Mouse (Mus musculus) Muller cell, postnatal 12 days (primary cell): ENCODE measurements at regions not wholly inside any gene's neighbourhood (a gene's known extent, or its start where the extent isn't known, plus 50 kb on each side); places are given as distances from the start of the nearest gene placed in this dataset.

Experiments used
- DNase-seq: peaks from one replicate; pipeline ENCODE4 v3.0.0-alpha.2; 2015; ENCODE audit errors: inconsistent ontology term

DNA sequence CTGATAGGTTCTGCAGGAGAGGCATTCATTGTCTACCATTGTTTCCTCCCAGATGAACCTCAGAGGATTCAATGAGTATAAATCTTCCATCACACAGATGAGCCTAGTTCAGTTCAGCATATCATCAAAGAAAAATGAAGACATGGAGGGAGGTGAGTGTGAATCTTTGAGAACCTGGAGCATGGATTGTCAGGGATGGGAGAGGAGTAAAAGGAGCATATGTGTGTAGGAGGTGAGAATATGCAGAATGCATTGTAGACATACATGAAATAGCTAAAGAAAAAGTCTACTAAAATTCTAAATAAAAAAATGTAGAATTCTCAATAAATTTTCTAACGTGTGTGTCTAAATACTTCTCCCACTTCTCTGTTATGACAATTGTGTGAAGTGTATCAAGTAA lies 284.8 kb upstream of the Kif2b start:
- no peak for DNase-seq

DNA sequence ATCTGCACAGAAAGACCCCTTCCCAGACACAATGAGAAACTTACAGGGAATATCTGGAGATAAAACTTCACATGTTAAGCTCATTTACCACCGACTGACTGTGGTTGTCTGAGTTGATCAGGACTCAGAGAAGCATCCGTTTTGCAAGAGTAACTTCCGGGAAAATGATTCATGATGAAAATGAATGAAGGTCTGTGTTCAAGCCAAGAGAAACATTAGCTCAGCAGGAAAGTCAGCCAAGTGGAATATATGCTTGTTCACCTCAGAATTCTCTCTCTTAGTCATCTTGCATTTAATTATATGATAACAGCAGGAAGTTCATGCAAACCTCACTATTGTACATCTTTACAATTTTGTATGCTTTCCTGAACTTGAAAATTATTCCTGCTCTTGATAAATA lies 279.1 kb upstream of the Kif2b start:
- peak; percentile 95 for DNase-seq

- DNase-seq: peak; percentile 89
Observed at GRCm38 (mm10) chr11:91831113-91831512, 253.8 kb upstream of the Kif2b start.

- no peak for DNase-seq
Observed at GRCm38 (mm10) chr11:91820826-91821225, 243.5 kb upstream of the Kif2b start.
